Mouse (Mus musculus) Muller cell, postnatal 12 days (primary cell): ENCODE results near the gene Kcnj8.
"Not testable (repeated sequence)": the region's sequence is repeated elsewhere in the genome, so short reads cannot be mapped to it uniquely, and the experiment has no call there.

Experiments used
- DNase-seq: peaks from one replicate; pipeline ENCODE4 v3.0.0-alpha.2; 2015; ENCODE audit errors: inconsistent ontology term

Gene Kcnj8

GRCm38 (mm10) chr6:142548377-142548776 lies 23.0 kb downstream of the Kcnj8 start:
- DNase-seq = no peak

- no peak for DNase-seq
These were observed 26.3 kb downstream of the Kcnj8 start for GRCm38 (mm10) chr6:142545132-142545531.

- DNase-seq = no peak
These were observed 27.8 kb downstream of the Kcnj8 start for GRCm38 (mm10) chr6:142543648-142544047.

- no peak for DNase-seq
These were observed 28.6 kb downstream of the Kcnj8 start for GRCm38 (mm10) chr6:142542800-142543175.

GRCm38 (mm10) chr6:142542082-142542799 lies 29.2 kb downstream of the Kcnj8 start:
- no peak for DNase-seq

- no peak for DNase-seq
These were observed 30.8 kb downstream of the Kcnj8 start for GRCm38 (mm10) chr6:142540561-142541160.

GRCm38 (mm10) chr6:142540131-142540530 lies 31.3 kb downstream of the Kcnj8 start:
- DNase-seq = no peak

- DNase-seq = peak; percentile 30
These were observed 32.9 kb downstream of the Kcnj8 start for GRCm38 (mm10) chr6:142538503-142538902.

- no peak for DNase-seq
These were observed 38.0 kb downstream of the Kcnj8 start for GRCm38 (mm10) chr6:142533412-142533811.

GRCm38 (mm10) chr6:142532686-142533085 lies 38.7 kb downstream of the Kcnj8 start:
- DNase-seq = no peak

GRCm38 (mm10) chr6:142532141-142532540 lies 39.3 kb downstream of the Kcnj8 start:
- no peak for DNase-seq

- DNase-seq = no peak
These were observed 41.0 kb downstream of the Kcnj8 start for GRCm38 (mm10) chr6:142530378-142530777.

GRCm38 (mm10) chr6:142529680-142530079 lies 41.7 kb downstream of the Kcnj8 start:
- no peak for DNase-seq

GRCm38 (mm10) chr6:142527931-142528562 lies 43.4 kb downstream of the Kcnj8 start:
- no peak for DNase-seq

- DNase-seq = peak; percentile 63
These were observed 46.6 kb downstream of the Kcnj8 start for GRCm38 (mm10) chr6:142524635-142525308.

GRCm38 (mm10) chr6:142521591-142522110 lies 49.8 kb downstream of the Kcnj8 start:
- DNase-seq = no peak

GRCm38 (mm10) chr6:142519110-142519509 lies 52.3 kb downstream of the Kcnj8 start:
- DNase-seq = no peak

- DNase-seq = not testable (repeated sequence)
These were observed 56.0 kb downstream of the Kcnj8 start for GRCm38 (mm10) chr6:142515379-142515778.

- peak; percentile 16 for DNase-seq
These were observed 56.5 kb downstream of the Kcnj8 start for GRCm38 (mm10) chr6:142514912-142515311.
